Mouse (Mus musculus): ENCODE data around the gene Nfkbiz. TPM values are rescaled to one million over a fixed set of nuclear protein-coding genes. Genes with fewer than 3 reads are reported as not detected.
A peak's percentile ranks its signal among the peaks of the same experiment; 100 is the strongest.

The Nfkbiz gene
- polyA plus RNA-seq, 1 experiment from 2014 or later: 10.0 TPM

DNA sequence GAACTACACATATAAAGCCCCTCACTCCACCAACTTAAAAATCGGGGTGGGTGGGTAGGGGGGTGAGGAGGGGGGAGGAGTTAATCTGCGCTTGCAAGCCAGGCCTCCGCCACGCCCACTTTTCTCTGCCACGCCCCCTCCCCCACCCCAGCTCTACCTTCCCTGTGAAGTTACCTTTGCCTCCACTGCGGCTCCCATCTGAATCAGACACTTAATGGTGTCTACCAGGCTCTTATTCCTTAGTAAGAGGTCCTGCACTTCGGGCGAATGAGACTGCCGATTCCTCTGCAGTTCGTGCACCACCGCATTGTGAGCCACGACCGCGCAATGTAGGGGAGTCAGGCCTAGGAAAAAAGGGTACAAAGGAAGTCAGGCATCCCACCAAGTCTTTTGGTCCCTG is 23.2 kb downstream of the Nfkbiz start:
- Histone ChIP-seq H3K9me3 (replicated peaks; ENCODE audit: control insufficient read depth, low read length) (no peaks in the 10 kb centered on the region), H3K4me2 (ENCODE audit: low read depth, low read length) (peak overlapping the region; percentile 12; the same call in 1 of the 2 replicates), H3K27me3 (ENCODE audit: control insufficient read depth, insufficient read depth, low read length) (no peaks in the 10 kb centered on the region), H3K27ac (ENCODE audit: low read length) (peak overlapping the region; percentile 80), H3K36me3 (ENCODE audit: control insufficient read depth, insufficient read depth, low read length) (peaks cover 49% of the 10 kb centered on the region), H3K4me1 (ENCODE audit: control insufficient read depth, insufficient read depth, low read length) (peaks cover 7% of the 10 kb centered on the region; the same call in 1 of the 2 replicates), H3K9ac (ENCODE audit: low read length) (no peak overlapping the region), H3K4me3 (replicated peaks; ENCODE audit: low read length) (no peak overlapping the region)
- ATAC-seq (ENCODE audit: insufficient read depth, low FRiP score): no peak
- WGBS: 82% methylated on average over 14 of the region's 14 CpGs

DNA sequence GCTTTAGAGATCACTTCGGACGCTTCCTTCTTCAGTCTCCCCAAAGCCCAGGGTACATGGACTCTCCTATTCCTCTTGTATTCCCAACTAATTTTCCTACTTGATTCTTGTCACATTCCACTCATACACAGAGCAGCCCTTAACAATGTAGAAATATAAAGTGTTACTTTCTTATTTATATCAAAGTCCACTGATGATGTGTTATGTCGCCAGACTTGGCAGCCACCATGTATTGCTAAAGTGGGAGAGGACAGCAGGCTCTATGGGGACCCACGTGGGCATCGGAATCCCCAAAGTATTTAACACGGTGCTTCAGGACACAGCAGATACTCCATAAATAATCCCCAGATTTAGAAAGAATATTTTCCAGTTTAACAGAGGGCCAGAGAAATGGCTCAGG is 24.0 kb downstream of the Nfkbiz start:
- peaks cover 49% of the 10 kb centered on the region for H3K36me3 ChIP-seq (ENCODE audit: control insufficient read depth, insufficient read depth, low read length)
- no peak for ATAC-seq (ENCODE audit: insufficient read depth, low FRiP score)

GRCm38 (mm10) chr16:55813916-55814315 is 24.8 kb downstream of the Nfkbiz start:
- no peak for ATAC-seq (ENCODE audit: insufficient read depth, low FRiP score)
- H3K4me2 ChIP-seq (ENCODE audit: low read depth, low read length): no peak overlapping the region

More for the DNA sequence above, 24.0 kb downstream of the Nfkbiz start:
- no peaks in the 10 kb centered on the region for H3K9me3 ChIP-seq (replicated peaks; ENCODE audit: control insufficient read depth, low read length)
- no peaks in the 10 kb centered on the region for H3K27me3 ChIP-seq (ENCODE audit: control insufficient read depth, insufficient read depth, low read length)
- H3K9ac ChIP-seq (ENCODE audit: low read length): no peak overlapping the region
- no peak overlapping the region for H3K27ac ChIP-seq (ENCODE audit: low read length)
- WGBS: 93% methylated on average over 6 of the region's 6 CpGs
- H3K4me1 ChIP-seq (ENCODE audit: control insufficient read depth, insufficient read depth, low read length): peaks cover 7% of the 10 kb centered on the region; the same call in 1 of the 2 replicates
- H3K4me3 ChIP-seq (replicated peaks; ENCODE audit: low read length): no peak overlapping the region
- no peak overlapping the region for H3K4me2 ChIP-seq (ENCODE audit: low read depth, low read length)

GRCm38 (mm10) chr16:55811792-55812191 is 26.9 kb downstream of the Nfkbiz start:
- H3K27me3 ChIP-seq (ENCODE audit: control insufficient read depth, insufficient read depth, low read length): no peaks in the 10 kb centered on the region
- peaks cover 39% of the 10 kb centered on the region for H3K36me3 ChIP-seq (ENCODE audit: control insufficient read depth, insufficient read depth, low read length)
- H3K9ac ChIP-seq (ENCODE audit: low read length): no peak overlapping the region
- H3K27ac ChIP-seq (ENCODE audit: low read length): no peak overlapping the region
- no peak overlapping the region for H3K4me2 ChIP-seq (ENCODE audit: low read depth, low read length)
- 0 out of 2 replicates have a peak, but pooled peaks cover 4% of the 10 kb centered on the region for H3K4me1 ChIP-seq (ENCODE audit: control insufficient read depth, insufficient read depth, low read length)
- H3K9me3 ChIP-seq (replicated peaks; ENCODE audit: control insufficient read depth, low read length): no peaks in the 10 kb centered on the region
- no peak overlapping the region for H3K4me3 ChIP-seq (replicated peaks; ENCODE audit: low read length)
- WGBS: 76% methylated on average over 6 of the region's 6 CpGs
- no peak for ATAC-seq (ENCODE audit: insufficient read depth, low FRiP score)

More at GRCm38 (mm10) chr16:55813916-55814315, 24.8 kb downstream of the Nfkbiz start:
- no peak overlapping the region for H3K4me3 ChIP-seq (replicated peaks; ENCODE audit: low read length)
- peaks cover 7% of the 10 kb centered on the region; the same call in 1 of the 2 replicates for H3K4me1 ChIP-seq (ENCODE audit: control insufficient read depth, insufficient read depth, low read length)
- H3K36me3 ChIP-seq (ENCODE audit: control insufficient read depth, insufficient read depth, low read length): peaks cover 49% of the 10 kb centered on the region
- no peaks in the 10 kb centered on the region for H3K27me3 ChIP-seq (ENCODE audit: control insufficient read depth, insufficient read depth, low read length)
- H3K9me3 ChIP-seq (replicated peaks; ENCODE audit: control insufficient read depth, low read length): no peaks in the 10 kb centered on the region
- WGBS: 87% methylated on average over 15 of the region's 15 CpGs
- no peak overlapping the region for H3K27ac ChIP-seq (ENCODE audit: low read length)
- H3K9ac ChIP-seq (ENCODE audit: low read length): no peak overlapping the region

GRCm38 (mm10) chr16:55809779-55810514 is 28.8 kb downstream of the Nfkbiz start:
- Histone ChIP-seq H3K4me3 (replicated peaks; ENCODE audit: low read length) (no peak overlapping the region), H3K27ac (ENCODE audit: low read length) (no peak overlapping the region), H3K9me3 (replicated peaks; ENCODE audit: control insufficient read depth, low read length) (no peaks in the 10 kb centered on the region), H3K4me1 (ENCODE audit: control insufficient read depth, insufficient read depth, low read length) (no peaks in the 10 kb centered on the region), H3K4me2 (ENCODE audit: low read depth, low read length) (no peak overlapping the region), H3K9ac (ENCODE audit: low read length) (no peak overlapping the region), H3K36me3 (ENCODE audit: control insufficient read depth, insufficient read depth, low read length) (peaks cover 21% of the 10 kb centered on the region), H3K27me3 (ENCODE audit: control insufficient read depth, insufficient read depth, low read length) (no peaks in the 10 kb centered on the region)
- no peak for ATAC-seq (ENCODE audit: insufficient read depth, low FRiP score)
- WGBS: 95% methylated on average over 9 of the region's 9 CpGs

- no peak overlapping the region for H3K9ac ChIP-seq (ENCODE audit: low read length)
- H3K4me2 ChIP-seq (ENCODE audit: low read depth, low read length): no peak overlapping the region
- H3K27ac ChIP-seq (ENCODE audit: low read length): no peak overlapping the region
- H3K4me3 ChIP-seq (replicated peaks; ENCODE audit: low read length): no peak overlapping the region
- H3K9me3 ChIP-seq (replicated peaks; ENCODE audit: control insufficient read depth, low read length): no peaks in the 10 kb centered on the region
- peaks cover 15% of the 10 kb centered on the region for H3K36me3 ChIP-seq (ENCODE audit: control insufficient read depth, insufficient read depth, low read length)
- ATAC-seq (ENCODE audit: insufficient read depth, low FRiP score): no peak
- H3K27me3 ChIP-seq (ENCODE audit: control insufficient read depth, insufficient read depth, low read length): no peaks in the 10 kb centered on the region
- 93% methylated on average over 6 of the region's 6 CpGs for WGBS
- no peaks in the 10 kb centered on the region for H3K4me1 ChIP-seq (ENCODE audit: control insufficient read depth, insufficient read depth, low read length)
Measured at GRCm38 (mm10) chr16:55809345-55809744, 29.4 kb downstream of the Nfkbiz start.

- ATAC-seq (ENCODE audit: insufficient read depth, low FRiP score): no peak
- Histone ChIP-seq H3K4me1 (ENCODE audit: control insufficient read depth, insufficient read depth, low read length) (no peaks in the 10 kb centered on the region), H3K4me2 (ENCODE audit: low read depth, low read length) (no peak overlapping the region), H3K9me3 (replicated peaks; ENCODE audit: control insufficient read depth, low read length) (no peaks in the 10 kb centered on the region), H3K9ac (ENCODE audit: low read length) (no peak overlapping the region), H3K27me3 (ENCODE audit: control insufficient read depth, insufficient read depth, low read length) (no peaks in the 10 kb centered on the region), H3K36me3 (ENCODE audit: control insufficient read depth, insufficient read depth, low read length) (peaks cover 1% of the 10 kb centered on the region), H3K27ac (ENCODE audit: low read length) (no peak overlapping the region), H3K4me3 (replicated peaks; ENCODE audit: low read length) (no peak overlapping the region)
- 63% methylated on average over 6 of the region's 6 CpGs for WGBS
Measured at GRCm38 (mm10) chr16:55807505-55807932, 31.2 kb downstream of the Nfkbiz start.

- no peak overlapping the region for H3K4me2 ChIP-seq (ENCODE audit: low read depth, low read length)
- no peaks in the 10 kb centered on the region for H3K4me1 ChIP-seq (ENCODE audit: control insufficient read depth, insufficient read depth, low read length)
- 93% methylated on average over 1 of the region's 1 CpGs for WGBS
- H3K9me3 ChIP-seq (replicated peaks; ENCODE audit: control insufficient read depth, low read length): no peaks in the 10 kb centered on the region
- no peak overlapping the region for H3K27ac ChIP-seq (ENCODE audit: low read length)
- no peak overlapping the region for H3K9ac ChIP-seq (ENCODE audit: low read length)
- ATAC-seq (ENCODE audit: insufficient read depth, low FRiP score): no peak
- no peaks in the 10 kb centered on the region for H3K36me3 ChIP-seq (ENCODE audit: control insufficient read depth, insufficient read depth, low read length)
- no peaks in the 10 kb centered on the region for H3K27me3 ChIP-seq (ENCODE audit: control insufficient read depth, insufficient read depth, low read length)
- H3K4me3 ChIP-seq (replicated peaks; ENCODE audit: low read length): no peak overlapping the region
Measured at GRCm38 (mm10) chr16:55804799-55805198, 33.9 kb downstream of the Nfkbiz start.

DNA sequence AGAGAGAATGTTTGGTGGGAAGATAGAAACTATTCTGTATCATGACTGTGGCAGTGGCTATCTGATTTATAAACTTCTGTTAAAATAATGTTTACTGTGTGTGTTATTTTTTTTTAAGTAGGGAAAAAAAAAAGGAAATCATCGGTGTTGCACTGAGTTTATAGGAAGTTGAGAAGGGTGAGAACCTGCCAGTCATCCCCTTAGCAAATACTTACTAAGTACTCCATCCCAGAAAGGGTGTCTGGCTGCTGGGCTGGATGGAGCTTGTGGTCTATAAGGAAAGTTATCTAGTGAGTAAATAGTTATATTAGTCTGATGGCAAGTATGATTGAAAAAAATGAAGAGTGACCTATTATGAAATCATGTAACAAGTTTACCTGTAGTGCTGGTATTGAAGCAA is 37.1 kb downstream of the Nfkbiz start:
- WGBS: 50% methylated on average over 1 of the region's 1 CpGs

More for the DNA sequence above, 37.1 kb downstream of the Nfkbiz start:
- Histone ChIP-seq H3K27me3 (ENCODE audit: control insufficient read depth, insufficient read depth, low read length) (no peaks in the 10 kb centered on the region), H3K4me2 (ENCODE audit: low read depth, low read length) (no peak overlapping the region), H3K9me3 (replicated peaks; ENCODE audit: control insufficient read depth, low read length) (no peaks in the 10 kb centered on the region), H3K36me3 (ENCODE audit: control insufficient read depth, insufficient read depth, low read length) (no peaks in the 10 kb centered on the region), H3K9ac (ENCODE audit: low read length) (no peak overlapping the region), H3K4me3 (replicated peaks; ENCODE audit: low read length) (no peak overlapping the region), H3K27ac (ENCODE audit: low read length) (no peak overlapping the region), H3K4me1 (ENCODE audit: control insufficient read depth, insufficient read depth, low read length) (peaks cover 5% of the 10 kb centered on the region; the same call in 1 of the 2 replicates)
- ATAC-seq (ENCODE audit: insufficient read depth, low FRiP score): no peak
